Mouse (Mus musculus) intestine, embryonic 16.5 days (tissue): Measurements from ENCODE around the gene Sgf29. TPM values are rescaled to one million over a fixed set of nuclear protein-coding genes. Genes with fewer than 3 reads are reported as not detected.

ENCODE experiments used
- ATAC-seq: fragments of 200-750 bp; cut with Nextera tagmentation; 2 replicates; pipeline ENCODE4 v1.8.0; 2017; ENCODE audit warnings: moderate TSS enrichment, moderate library complexity
- H3K27ac ChIP-seq: fragments of 300-500 bp; sonication (generic); 2 replicates; pipeline ENCODE4 v1.5.1; 2014; ENCODE audit warnings: mild to moderate bottlenecking, low read length
- H3K27me3 ChIP-seq: fragments of 300-500 bp; sonication (generic); replicated peaks from 2 replicates; pipeline ENCODE4 v1.6.1; 2014; ENCODE audit warnings: low read length, control low read depth, mixed read lengths; ENCODE audit not compliant: control insufficient read depth, insufficient read depth
- H3K36me3 ChIP-seq: fragments of 300-500 bp; sonication (generic); 2 replicates; pipeline ENCODE4 v1.6.1; 2014; ENCODE audit warnings: low read length, control low read depth; ENCODE audit not compliant: control insufficient read depth, insufficient read depth
- H3K4me1 ChIP-seq: fragments of 300-500 bp; sonication (generic); 2 replicates; pipeline ENCODE4 v1.6.1; 2014; ENCODE audit warnings: low read length, control low read depth, mixed read lengths; ENCODE audit not compliant: control insufficient read depth, insufficient read depth
- H3K4me2 ChIP-seq: fragments of 300-500 bp; sonication (generic); 2 replicates; pipeline ENCODE4 v1.6.1; 2014; ENCODE audit warnings: low read depth, low read length, control low read depth
- H3K4me3 ChIP-seq: fragments of 300-500 bp; sonication (generic); 2 replicates; pipeline ENCODE4 v1.5.1; 2014; ENCODE audit warnings: mild to moderate bottlenecking, low read length
- H3K9ac ChIP-seq: fragments of 300-500 bp; sonication (generic); 2 replicates; pipeline ENCODE4 v1.6.1; 2014; ENCODE audit warnings: low read depth, low read length
- H3K9me3 ChIP-seq: fragments of 300-500 bp; sonication (generic); 2 replicates; pipeline ENCODE4 v1.6.1; 2016; ENCODE audit warnings: low read length, control low read depth; ENCODE audit not compliant: control insufficient read depth
- WGBS: fragments of 180-500 bp; shearing (Covaris S2); extraction: QIAGEN DNeasy Blood & Tissue Kit; methylation state at CpG from one replicate; pipeline ENCODE4 v1.1.7; 2014; 5-methylcytosine and 5-hydroxymethylcytosine counted together
- polyA plus RNA-seq: library from polyadenylated mRNA; unstranded; fragments of >200 nt; fragmentation: Nextera tagmentation; extraction: Ambion mirVana; gene quantifications from 2 replicates; pipeline ENCODE4 v1.2.1, GENCODE M21; 2015

Sgf29 gene
- polyA plus RNA-seq, result 42.7 and 49.8 TPM in 2 replicates

DNA sequence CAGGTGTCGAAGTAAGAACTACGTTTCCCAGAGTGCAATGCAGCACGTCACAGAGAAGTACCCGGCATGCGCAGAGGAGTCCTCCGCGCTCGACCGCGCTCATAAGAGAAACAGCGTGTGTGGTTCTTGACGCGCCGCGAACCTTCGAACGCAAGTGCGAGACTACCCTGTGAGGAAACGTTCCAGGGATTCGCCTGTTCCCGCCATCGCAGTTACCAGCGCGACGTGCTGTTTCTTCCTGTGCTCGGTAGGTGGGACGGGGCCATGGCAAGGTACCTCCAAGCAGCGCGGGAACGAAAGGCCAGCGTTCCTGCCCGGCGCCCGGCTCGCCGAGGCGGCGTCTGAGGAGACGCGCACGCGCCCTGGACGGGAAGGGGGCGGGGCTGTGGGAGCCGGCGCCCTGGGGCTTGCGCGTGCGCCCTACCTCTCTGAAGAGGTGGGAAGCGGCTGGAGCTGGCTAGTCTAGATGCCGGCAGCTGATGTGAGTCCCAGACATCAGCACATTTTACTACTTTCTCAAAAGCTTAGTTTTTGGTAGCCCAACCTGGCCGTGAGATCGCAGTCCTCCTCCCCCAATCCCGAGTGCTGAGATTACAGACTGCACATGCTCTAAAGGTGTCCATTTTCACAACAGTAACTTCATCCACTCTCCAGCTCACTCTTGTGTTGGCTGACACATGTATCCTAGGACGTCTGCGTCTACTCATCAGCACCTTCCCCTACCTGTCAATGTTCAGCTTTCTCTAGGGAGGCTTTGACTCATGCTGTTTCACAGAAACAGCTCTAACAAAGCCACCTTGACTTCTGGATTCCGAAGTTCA is at the start of gene Sgf29:
Sgf29 (plus strand) TSS at position 79 of the 821 bp plus-strand sequence.
- Histone ChIP-seq H3K9ac (peak within 1 kb of the TSS; percentile 73), H3K4me2 (peak within 1 kb of the TSS; percentile 79), H3K9me3 (no peaks in the 10 kb centered on the region), H3K27me3 (no peaks in the 10 kb centered on the region), H3K27ac (peak within 1 kb of the TSS; percentile 89), H3K36me3 (no peaks in the 10 kb centered on the region), H3K4me1 (peaks cover 8% of the 10 kb centered on the region), H3K4me3 (peak within 1 kb of the TSS; percentile 60)
- ATAC-seq, result peak; percentile 96
- WGBS, result 1% methylated on average over 57 of the region's 57 CpGs

DNA sequence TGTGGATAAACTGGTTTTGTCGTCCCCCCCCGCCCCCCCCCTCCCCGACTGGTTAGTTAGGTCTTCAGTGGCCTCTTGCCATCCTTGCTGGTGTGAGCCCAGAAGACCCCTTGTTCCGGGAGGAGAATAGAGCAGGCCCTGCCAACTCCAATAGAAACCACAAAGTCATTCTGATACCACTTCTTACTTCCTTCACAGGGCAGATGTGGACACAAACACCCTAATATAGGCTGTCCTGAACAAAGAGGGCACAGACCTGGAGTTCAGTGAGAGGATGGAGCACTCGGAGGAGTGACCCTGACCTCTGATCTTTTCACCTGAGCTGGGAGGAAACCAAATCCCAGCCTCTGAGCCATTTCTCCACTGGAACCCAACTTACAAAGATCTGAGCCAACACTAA is 47.2 kb upstream of the Sgf29 start:
- Histone ChIP-seq H3K27me3 (no peaks in the 10 kb centered on the region), H3K4me2 (no peak overlapping the region), H3K4me1 (no peaks in the 10 kb centered on the region; the same call in 1 of the 2 replicates), H3K9ac (no peak overlapping the region), H3K27ac (no peak overlapping the region), H3K9me3 (no peaks in the 10 kb centered on the region), H3K4me3 (no peak overlapping the region), H3K36me3 (no peaks in the 10 kb centered on the region)
- ATAC-seq, result no peak
- WGBS, result 42% methylated on average over 5 of the region's 5 CpGs

- Histone ChIP-seq H3K4me3 (no peak overlapping the region), H3K27ac (no peak overlapping the region), H3K36me3 (no peaks in the 10 kb centered on the region), H3K4me1 (peaks cover 7% of the 10 kb centered on the region), H3K9ac (no peak overlapping the region), H3K27me3 (no peaks in the 10 kb centered on the region), H3K9me3 (no peaks in the 10 kb centered on the region), H3K4me2 (no peak overlapping the region)
- 80% methylated on average over 3 of the region's 3 CpGs for WGBS
- no peak for ATAC-seq
These were observed 46.5 kb upstream of the Sgf29 start for GRCm38 (mm10) chr7:126602650-126603049.

GRCm38 (mm10) chr7:126606611-126607010 is 42.5 kb upstream of the Sgf29 start:
- Histone ChIP-seq H3K4me2 (no peak overlapping the region), H3K27me3 (no peaks in the 10 kb centered on the region), H3K4me3 (no peak overlapping the region), H3K9ac (no peak overlapping the region), H3K4me1 (peaks cover 11% of the 10 kb centered on the region), H3K36me3 (no peaks in the 10 kb centered on the region), H3K27ac (no peak overlapping the region; the same call in 1 of the 2 replicates), H3K9me3 (no peaks in the 10 kb centered on the region)
- ATAC-seq, result peak; percentile 42; the same call in 1 of the 2 replicates
- WGBS, result 55% methylated on average over 5 of the region's 5 CpGs

DNA sequence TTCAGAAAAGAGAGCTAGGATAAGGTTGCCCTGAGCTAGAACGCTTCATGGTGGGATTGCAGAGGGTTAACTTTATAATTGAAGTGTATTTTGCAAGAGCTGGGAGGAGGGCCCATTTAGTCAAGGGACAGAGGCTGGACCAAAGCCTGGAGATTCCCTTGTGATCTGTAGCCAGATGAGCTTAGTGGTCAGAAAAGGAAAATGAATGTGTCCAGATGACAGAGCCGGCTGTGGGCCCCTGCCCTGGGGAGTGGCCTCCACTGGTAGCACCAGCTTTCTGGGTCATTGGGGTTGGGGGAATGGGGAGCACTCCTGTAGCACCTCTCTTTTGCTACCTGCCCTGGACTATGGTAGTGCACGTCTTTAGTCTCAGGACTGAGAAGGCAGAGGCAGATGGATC is 42.0 kb upstream of the Sgf29 start:
- H3K9ac ChIP-seq, result no peak overlapping the region
- H3K27me3 ChIP-seq, result no peaks in the 10 kb centered on the region
- WGBS, result 65% methylated on average over 3 of the region's 3 CpGs
- no peak overlapping the region for H3K4me2 ChIP-seq
- peak overlapping the region; percentile 26; the same call in 1 of the 2 replicates for H3K27ac ChIP-seq
- H3K4me3 ChIP-seq, result no peak overlapping the region
- ATAC-seq, result peak; percentile 28; the same call in 1 of the 2 replicates
- H3K4me1 ChIP-seq, result peaks cover 11% of the 10 kb centered on the region
- no peaks in the 10 kb centered on the region for H3K36me3 ChIP-seq
- no peaks in the 10 kb centered on the region for H3K9me3 ChIP-seq

DNA sequence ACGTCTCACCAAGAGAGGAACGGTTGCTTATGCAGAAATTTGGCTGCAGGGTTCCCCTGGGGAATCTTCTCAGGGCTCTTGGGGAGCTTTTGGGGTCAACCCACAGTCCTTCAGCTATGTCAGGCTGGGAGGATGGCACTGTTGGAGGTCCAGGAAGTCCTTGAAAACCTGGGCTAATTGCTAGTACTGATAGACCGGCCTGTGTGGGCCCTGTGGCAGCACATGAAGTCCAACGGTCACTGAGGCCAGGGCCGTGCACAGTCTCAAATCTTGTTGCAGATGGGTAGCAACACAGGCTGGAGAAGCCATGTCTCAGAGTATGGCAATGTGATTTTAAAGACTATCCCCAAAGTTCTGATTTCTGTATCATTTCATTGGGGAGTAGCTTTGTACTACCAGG is 41.3 kb upstream of the Sgf29 start:
- Histone ChIP-seq H3K4me3 (no peak overlapping the region), H3K4me1 (peaks cover 11% of the 10 kb centered on the region), H3K9me3 (peaks cover 2% of the 10 kb centered on the region; the same call in 1 of the 2 replicates), H3K27me3 (no peaks in the 10 kb centered on the region), H3K4me2 (no peak overlapping the region), H3K36me3 (no peaks in the 10 kb centered on the region), H3K27ac (peak overlapping the region; percentile 26), H3K9ac (no peak overlapping the region)
- peak; percentile 70 for ATAC-seq
- WGBS, result 76% methylated on average over 5 of the region's 5 CpGs

- Histone ChIP-seq H3K36me3 (no peaks in the 10 kb centered on the region), H3K9me3 (peaks cover 3% of the 10 kb centered on the region; the same call in 1 of the 2 replicates), H3K4me2 (no peak overlapping the region), H3K27ac (no peak overlapping the region), H3K9ac (no peak overlapping the region), H3K27me3 (no peaks in the 10 kb centered on the region), H3K4me1 (peaks cover 3% of the 10 kb centered on the region), H3K4me3 (no peak overlapping the region)
- no peak for ATAC-seq
- WGBS, result 83% methylated on average over 3 of the region's 3 CpGs
These were observed 36.4 kb upstream of the Sgf29 start for GRCm38 (mm10) chr7:126612736-126613135.

- Histone ChIP-seq H3K27me3 (no peaks in the 10 kb centered on the region), H3K4me2 (no peak overlapping the region), H3K27ac (no peak overlapping the region), H3K36me3 (no peaks in the 10 kb centered on the region), H3K9ac (no peak overlapping the region), H3K9me3 (peaks cover 3% of the 10 kb centered on the region; the same call in 1 of the 2 replicates), H3K4me3 (no peak overlapping the region), H3K4me1 (no peaks in the 10 kb centered on the region)
- no peak for ATAC-seq
- WGBS, result 73% methylated on average over 3 of the region's 3 CpGs
These were observed 32.4 kb upstream of the Sgf29 start for GRCm38 (mm10) chr7:126616707-126617106.

DNA sequence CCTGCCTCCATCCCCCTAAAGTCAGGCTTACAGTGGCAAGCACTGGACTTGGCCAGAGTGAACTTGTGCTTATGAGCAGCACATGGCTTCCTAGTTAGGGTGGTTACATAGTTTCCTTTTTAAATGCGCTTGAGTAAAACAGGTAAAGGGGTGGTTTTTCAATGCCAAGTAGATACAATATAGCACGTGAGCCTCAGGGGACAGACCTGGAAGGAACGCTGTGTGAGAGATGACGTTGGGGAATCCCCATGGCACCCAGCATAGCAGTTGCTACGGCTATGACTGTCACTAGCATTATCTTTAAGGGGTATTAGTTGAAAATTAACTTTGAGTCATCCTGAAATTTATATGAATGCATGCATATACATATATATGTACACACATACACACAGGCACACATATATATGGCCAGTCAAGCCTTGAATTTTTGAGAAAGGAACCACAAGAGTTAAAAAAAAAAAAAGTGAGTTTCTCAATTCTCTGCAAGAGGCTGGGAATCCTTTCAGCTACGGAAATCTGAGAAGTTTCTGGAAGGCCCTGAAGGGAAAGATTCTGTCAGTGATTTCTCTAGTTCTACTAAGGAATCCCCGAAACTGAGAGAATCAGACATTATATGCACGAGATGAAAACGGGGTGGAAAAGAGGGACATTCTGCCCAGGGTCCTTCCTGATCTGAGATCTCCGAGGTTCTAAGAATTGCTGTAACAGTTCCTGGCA is 29.4 kb upstream of the Sgf29 start:
- whole genome bisulfite sequencing, result 70% methylated on average over 10 of the region's 10 CpGs
- Histone ChIP-seq H3K27me3 (no peaks in the 10 kb centered on the region), H3K4me2 (no peak overlapping the region), H3K27ac (no peak overlapping the region), H3K9me3 (no peaks in the 10 kb centered on the region), H3K9ac (no peak overlapping the region), H3K4me1 (no peaks in the 10 kb centered on the region), H3K4me3 (no peak overlapping the region), H3K36me3 (no peaks in the 10 kb centered on the region)
- ATAC-seq, result no peak
